Mouse (Mus musculus) cerebellum, adult 2 months (tissue): ENCODE measurements around the gene Klk1b5.

Experiments
- CTCF ChIP-seq: fragments of 200-500 bp; IDR thresholded peaks from 2 replicates; pipeline ENCODE4 v1.5.1; 2011; ENCODE audit warnings: low read depth, mild to moderate bottlenecking, control low read depth, low read length, moderate library complexity, borderline replicate concordance; ENCODE audit not compliant: insufficient read depth
- POLR2A ChIP-seq: fragments of 200-500 bp; IDR thresholded peaks from 2 replicates; pipeline ENCODE4 v1.6.1; 2011; ENCODE audit warnings: low read length, control low read depth, borderline replicate concordance; ENCODE audit not compliant: insufficient read depth

DNA sequence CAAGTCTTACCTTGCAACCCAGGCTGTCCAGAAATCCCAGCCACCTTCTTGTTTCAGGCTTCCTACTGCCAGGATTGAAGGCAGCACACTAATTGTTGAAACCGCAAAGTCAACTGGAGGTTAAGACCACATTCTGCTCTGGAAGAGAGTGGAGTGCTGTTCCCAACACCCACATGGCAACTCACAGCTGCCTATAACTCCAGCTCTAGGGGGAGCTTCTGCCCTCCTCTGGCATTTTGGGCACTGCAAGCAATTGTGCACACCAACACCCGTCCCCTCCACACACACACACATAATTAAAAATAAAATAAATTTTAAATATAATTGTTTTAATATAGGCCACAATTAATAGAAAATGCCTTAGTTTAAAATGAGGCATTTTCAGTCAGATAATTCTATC, 25.4 kb downstream of the Klk1b5 start:
- TF ChIP-seq POLR2A (no peak), CTCF (no peak)
